Mouse (Mus musculus) T-helper 17 cell (primary cell): Measurements from ENCODE around the gene Lsm10.

Source experiments
- in situ Hi-C, 2 experiments: fragments of 300-600 bp; cut with MboI, MseI; formaldehyde crosslinking; loops; 1 replicate in 1 of 2; 2 replicates in 1 of 2; pipeline ENCODE4 v1.15.1; 2025; ENCODE audit warnings: high pct_unique_total_duplicates in 2 of 2

The Lsm10 gene

DNA sequence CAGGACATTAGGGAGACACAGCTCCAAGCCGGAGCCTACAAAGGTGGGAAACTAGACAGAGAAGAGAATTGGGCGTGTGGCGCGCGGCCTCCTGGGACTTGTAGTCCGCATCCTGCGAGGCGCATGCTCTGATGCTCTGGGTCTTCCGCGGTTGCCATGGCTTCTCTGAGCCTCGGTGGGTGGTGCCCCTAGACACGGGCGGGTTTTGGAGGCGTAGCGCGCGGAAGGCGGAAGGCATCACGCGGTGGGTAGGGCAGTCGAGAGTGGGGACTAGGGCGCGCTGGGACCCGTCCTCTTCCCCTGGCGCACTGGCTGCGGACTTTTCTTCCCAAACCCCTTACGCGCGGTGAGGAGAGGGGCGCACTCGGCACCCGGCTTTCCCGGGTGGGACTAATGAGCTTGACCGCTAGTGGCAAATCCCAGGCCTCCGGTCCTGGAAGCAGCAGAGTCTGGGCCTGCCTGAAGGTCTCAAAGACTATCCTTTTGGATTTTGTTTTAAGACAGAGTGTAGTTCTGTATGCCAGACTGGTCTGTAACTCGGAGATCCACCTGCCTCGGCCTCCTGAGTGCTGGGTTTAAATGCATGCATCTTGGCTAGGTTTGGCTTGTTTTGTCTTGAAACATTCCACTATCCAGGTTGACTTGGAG lies at the start of gene Lsm10:
TSS of gene Lsm10 (plus strand) at position 160 of the 648 bp plus-strand sequence.
- in situ Hi-C loops: no loop called here

DNA sequence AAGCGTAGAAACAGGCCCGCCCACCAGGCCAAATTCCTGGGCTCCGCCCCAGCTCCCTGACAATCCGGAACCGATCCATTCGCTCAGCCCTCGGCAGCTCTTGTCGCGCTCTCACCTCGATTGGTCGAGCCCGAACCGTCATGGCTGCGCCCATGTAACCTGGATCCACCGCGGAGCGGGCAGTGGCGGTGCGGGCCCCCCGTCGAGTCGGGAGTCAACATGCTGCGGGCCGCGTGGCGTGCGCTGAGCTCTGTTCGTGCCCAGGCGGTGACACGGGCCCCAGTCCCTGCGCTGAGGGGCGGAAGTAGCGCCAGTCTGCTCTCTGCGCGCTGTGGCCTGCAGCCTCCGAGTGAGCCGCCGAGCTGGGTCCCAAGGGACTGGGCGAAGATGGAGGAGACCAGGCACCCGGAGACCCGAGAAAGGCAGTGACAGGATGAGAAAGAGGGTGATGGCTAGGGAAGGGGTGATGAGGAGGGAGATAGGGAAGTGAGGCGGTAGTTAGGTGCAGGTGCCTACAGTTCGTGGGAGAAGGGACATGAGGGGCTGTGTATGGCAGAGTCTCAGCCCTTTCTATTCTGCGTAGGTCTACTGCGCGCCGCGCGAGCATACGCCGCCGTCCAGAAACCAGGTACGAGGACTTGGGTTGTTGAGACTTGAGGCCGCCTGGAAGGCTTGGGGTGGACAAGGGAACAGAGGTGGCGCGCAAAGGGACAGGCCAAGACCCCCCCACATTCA lies 49.4 kb upstream of the Lsm10 start, which contains the start of gene Mrps15:
TSS of gene Mrps15 (plus strand) at position 75 of the 735 bp plus-strand sequence.
- in situ Hi-C loops: no loop called here

DNA sequence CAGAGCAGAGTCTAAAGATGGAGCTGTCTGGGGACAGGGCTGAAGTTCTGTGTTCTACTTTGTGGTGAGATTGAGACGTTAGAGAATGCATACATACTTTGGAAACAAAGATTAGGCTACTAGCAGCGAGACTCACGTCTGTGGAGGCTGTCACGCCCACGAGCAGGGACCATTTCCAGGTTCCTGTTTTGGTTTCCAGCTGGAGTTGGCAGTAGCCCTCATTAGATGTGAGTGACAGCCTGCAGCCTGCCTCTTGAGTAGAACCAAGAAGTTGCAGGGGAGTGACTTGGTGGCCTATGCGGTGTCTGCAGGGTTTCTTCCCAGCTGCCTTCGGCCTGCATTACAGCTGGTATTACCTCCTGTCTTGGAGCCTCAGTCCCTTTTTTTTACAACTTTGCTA lies 44.8 kb upstream of the Lsm10 start:
- in situ Hi-C loops: no loop called here

GRCm38 (mm10) chr4:126057207-126058133 lies 39.0 kb upstream of the Lsm10 start:
- in situ Hi-C loops: no loop called here

DNA sequence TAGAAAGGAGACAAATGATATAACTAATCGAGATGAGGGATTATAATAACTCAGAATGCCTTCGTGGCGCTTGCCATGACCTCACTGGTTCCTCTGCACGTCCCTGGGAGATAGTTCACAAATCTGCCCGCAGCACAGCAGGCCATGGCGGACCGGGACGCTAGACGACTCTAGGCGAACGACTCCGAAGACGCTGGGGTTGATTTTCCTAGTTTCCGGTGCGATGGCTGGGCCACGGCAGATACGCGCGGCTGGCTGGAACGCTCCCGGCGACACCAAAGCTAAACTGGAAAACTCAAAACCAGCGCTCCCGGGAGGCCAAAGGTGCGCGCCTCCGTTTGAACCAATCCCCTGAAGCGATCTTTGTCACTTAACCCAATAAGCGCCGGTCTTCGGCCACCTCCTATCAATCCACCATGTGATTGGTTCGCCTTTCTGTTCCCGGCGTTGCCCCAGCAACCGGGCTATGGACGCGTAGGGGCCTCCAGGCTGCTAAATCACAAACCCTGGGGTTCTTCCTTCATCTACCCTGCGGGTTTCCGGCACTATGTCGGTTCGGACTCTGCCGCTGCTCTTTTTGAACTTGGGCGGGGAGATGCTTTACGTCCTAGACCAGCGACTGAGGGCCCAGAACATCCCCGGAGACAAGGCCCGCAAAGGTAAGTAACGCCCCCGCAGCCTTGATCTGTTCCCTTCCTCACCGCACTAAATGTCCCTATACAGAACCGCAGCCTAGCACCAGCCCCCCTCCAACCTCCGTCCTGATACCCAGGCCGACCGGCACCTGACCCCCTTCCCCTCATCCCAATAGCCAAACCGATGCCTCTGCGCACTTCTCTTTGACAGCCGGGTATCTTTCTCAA lies 38.1 kb upstream of the Lsm10 start, which contains the start of gene Oscp1:
TSS of gene Oscp1 (plus strand) at position 432 of the 863 bp plus-strand sequence.
- in situ Hi-C loops: no loop called here

GRCm38 (mm10) chr4:126058997-126059362 lies 37.4 kb upstream of the Lsm10 start:
- in situ Hi-C loops: no loop called here

DNA sequence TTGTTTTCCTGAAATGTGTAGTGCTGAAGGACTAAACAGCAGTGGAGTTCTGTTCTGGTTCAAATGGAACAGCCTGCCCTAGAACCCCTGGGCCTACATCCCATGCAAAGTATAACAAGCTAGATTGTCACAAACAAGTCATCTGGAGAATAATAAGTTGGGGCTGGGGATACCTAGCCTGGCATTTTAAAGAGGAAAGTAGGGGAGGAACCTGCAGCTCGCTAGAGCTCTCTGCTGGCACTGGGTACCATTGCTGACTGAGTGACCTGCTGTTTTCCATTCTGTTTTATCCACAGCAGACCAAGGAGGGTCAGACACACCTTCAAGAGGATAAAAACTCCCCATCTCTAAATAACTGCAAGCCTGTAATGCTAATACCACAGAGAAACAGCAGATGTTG lies 33.6 kb upstream of the Lsm10 start:
- in situ Hi-C loops: no loop called here

DNA sequence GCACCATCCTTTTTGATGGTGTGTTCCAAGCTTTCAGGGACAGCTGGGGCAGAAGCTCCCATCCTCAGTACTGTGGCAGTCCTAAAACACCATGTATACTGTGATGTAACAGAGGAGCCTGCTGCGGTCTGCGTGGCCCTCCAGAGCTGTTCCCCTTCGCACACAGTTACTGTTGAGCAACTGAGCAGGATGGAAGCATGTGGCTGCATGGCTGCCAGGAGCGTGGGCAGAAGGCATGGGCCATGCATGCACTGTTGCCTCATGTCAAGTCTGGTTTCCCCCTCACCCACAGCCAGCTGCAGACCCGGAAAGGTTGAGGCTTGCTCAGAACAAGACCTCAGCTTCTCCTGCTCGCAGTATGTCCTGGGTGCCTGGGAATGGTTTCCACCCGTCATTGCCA lies 31.2 kb upstream of the Lsm10 start:
- in situ Hi-C loops: no loop called here

- in situ Hi-C loops: no loop called here
Observed at GRCm38 (mm10) chr4:126067401-126068077, 28.9 kb upstream of the Lsm10 start.

- in situ Hi-C loops: no loop called here
Observed at GRCm38 (mm10) chr4:126068842-126069241, 27.6 kb upstream of the Lsm10 start.

DNA sequence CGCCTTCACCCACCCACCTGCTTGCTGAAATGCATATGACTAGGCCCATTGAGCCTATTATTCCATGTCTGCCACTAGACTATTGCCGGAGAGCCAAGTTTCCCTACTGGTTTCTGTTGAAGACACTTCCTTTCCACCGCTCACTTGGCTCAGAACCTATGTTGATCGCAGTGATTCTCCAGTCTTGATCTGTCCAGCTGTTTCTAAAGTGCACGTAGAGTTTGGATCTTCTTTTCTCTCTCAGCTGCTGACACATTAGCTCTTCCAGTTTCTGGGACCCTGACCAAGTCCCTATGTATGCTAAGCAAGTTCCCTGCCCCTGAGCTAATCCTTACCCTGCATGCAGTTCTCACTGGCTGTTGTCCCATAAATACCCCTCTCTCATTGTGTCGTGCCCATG lies 18.6 kb upstream of the Lsm10 start:
- in situ Hi-C loops: no loop called here

GRCm38 (mm10) chr4:126079266-126079665 lies 17.2 kb upstream of the Lsm10 start:
- in situ Hi-C loops: no loop called here

DNA sequence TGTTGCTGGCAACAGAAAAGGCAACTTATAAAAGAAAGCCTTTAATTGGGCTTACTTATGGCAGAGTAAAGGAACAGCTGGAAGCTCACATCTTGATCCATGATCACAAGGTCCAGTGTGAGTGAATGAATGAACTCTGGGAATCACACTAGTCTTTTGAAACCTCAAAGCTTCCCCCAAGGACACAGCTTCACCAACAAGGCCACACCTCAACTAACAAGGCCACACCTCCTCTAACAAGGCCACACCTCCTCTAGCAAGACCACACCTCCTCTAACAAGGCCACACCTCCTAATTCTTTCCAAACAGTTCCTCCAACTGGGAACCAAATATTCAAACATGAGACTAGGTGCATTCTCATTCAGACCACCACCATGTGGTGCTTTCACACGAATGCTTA lies 14.8 kb upstream of the Lsm10 start:
- in situ Hi-C loops: no loop called here

DNA sequence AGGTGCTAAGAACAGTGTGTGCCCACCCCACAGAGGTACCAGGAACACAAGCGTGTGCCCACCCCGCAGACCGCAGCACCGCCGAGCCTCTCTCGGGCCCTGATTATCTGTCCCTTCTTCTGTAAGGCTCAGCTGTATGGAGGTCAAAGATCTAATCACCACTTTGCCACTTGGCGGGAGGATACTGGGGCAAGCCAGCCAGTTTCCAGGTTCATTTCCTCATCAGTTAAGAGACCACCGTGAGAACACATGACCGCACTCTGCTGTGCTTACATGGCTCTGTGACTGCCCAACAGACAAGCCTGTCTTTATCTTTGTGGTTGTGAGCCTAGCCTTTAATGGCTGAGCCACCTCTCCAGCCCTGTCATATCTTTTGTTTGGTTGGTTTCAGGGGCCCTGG lies 13.4 kb upstream of the Lsm10 start:
- in situ Hi-C loops: no loop called here

DNA sequence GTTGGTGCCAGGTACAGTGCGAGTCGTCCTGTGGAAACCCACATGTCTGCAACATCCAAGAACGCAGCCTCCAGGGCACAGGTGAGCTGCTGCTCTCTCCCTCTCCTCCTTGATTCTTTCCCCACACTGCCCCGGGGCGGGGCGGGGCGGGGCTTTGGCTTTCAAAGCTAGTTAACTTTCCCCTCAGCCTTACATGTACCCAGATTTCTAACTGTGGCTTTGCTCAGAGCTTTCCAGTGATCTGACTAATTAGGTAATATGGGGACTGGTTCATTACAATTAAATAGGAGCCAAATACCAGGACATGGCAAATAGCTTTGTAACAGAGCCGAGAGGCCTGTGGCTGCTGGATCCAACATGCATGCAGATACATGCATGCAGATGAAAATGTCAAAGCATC lies 12.0 kb upstream of the Lsm10 start:
- in situ Hi-C loops: no loop called here

DNA sequence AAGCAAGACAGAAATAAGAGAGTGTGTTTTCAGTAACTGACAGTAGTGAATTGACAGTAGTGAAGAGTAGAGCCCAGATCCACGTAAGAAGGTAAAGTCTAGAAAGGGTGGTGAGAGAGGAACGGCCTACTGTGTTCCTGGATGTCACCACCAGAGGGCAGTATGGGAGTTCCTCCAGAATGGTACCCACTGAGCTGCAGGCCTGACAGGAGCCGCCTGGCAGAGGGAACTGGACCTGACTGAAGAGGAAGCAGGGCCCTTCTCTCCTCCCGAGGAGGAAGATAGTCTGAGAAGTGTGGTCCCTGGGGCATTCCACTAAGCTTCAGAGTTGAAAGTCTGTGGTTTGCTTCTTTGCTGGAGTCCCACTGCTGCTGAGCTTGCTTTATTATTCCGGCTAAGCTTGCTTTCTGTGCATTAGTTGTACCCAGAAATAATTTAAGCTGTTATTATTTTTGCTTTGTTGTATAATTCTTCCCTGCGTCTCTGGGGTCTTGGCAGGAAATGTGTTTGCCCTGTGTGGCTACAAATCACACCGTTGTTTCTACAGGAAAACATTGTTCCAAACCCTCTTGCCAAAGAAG lies 10.3 kb upstream of the Lsm10 start:
- in situ Hi-C loops: loop anchor here (5.0 kb wide), 1 partner anchor 66 kb away; no protein-coding TSS in a partner anchor

- in situ Hi-C loops: no loop called here
Observed at GRCm38 (mm10) chr4:126090101-126090847, 6.1 kb upstream of the Lsm10 start.

- in situ Hi-C loops: no loop called here
Observed at GRCm38 (mm10) chr4:126090848-126091124, 5.6 kb upstream of the Lsm10 start.

DNA sequence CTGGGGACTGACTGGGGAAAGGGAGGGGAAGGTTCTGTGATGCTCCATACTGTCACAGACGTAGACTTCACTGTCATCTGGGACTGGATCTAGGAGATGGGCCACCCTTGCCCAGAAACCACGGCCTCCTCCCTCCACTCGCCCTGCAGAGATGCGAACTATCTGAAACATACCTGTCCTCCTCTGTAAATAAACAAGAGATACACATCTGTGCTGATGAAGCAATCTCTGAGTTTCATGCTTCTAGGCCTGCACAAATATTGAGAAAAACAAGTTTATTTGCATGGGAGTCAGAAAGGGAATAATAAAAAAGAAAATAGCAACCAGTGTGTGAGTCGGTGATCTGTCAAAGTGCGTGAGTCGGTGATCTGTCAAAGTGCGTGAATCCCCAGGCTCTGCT lies 4.5 kb upstream of the Lsm10 start:
- in situ Hi-C loops: no loop called here
